Mouse (Mus musculus): ENCODE measurements at regions not wholly inside any gene's neighbourhood (a gene's known extent, or its start where the extent isn't known, plus 50 kb on each side); places are given as distances from the start of the nearest gene placed in this dataset.

GRCm38 (mm10) chr1:122607309-122607708, 1039.5 kb upstream of the Ddx18 start:
- Histone ChIP-seq H3K4me3 (ENCODE audit: control insufficient read depth, insufficient read depth, low read length) (no peak overlapping the region), H3K27me3 (ENCODE audit: control insufficient read depth, insufficient read depth, low read length) (no peaks in the 10 kb centered on the region), H3K4me1 (replicated peaks; ENCODE audit: control insufficient read depth, insufficient read depth, low read length) (no peaks in the 10 kb centered on the region), H3K27ac (ENCODE audit: control insufficient read depth, insufficient read depth, low read length) (no peak overlapping the region), H3K36me3 (ENCODE audit: control insufficient read depth, insufficient read depth, low read length) (no peaks in the 10 kb centered on the region)
- 77% methylated on average over 3 of the region's 3 CpGs for WGBS
- no peak for DNase-seq
- TF ChIP-seq POLR2A (IDR thresholded peaks at IDR 0.05; ENCODE audit: control insufficient read depth, extremely low read depth, insufficient read depth, low read length, poor library complexity) (no peak), CTCF (IDR thresholded peaks at IDR 0.05; ENCODE audit: borderline replicate concordance, control insufficient read depth, extremely low read depth, insufficient read depth, low read length, poor library complexity) (no peak)

DNA sequence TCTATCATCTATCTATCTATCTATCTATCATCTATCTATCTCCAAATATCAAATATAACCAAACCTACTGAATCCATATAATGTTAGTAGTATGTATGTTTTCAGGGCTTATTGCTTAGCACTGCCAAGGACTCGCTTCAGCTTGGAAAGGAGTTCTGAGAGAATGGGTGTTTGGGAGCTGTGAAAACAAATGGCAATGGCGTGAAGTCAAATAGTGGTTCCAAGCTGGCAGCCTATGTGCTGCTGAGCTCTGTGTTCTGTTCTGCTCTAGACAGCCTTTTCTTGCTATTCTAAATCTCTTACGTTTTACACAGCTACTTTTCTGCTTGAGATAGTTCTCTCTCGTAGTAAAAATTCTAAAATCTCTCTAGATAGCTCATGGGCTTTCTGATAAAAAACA, 1008.2 kb upstream of the Ddx18 start:
- 62% methylated on average over 4 of the region's 4 CpGs for WGBS
- Histone ChIP-seq H3K27me3 (ENCODE audit: control insufficient read depth, insufficient read depth, low read length) (no peaks in the 10 kb centered on the region), H3K36me3 (ENCODE audit: control insufficient read depth, insufficient read depth, low read length) (no peaks in the 10 kb centered on the region), H3K4me3 (ENCODE audit: control insufficient read depth, insufficient read depth, low read length) (no peak overlapping the region), H3K4me1 (replicated peaks; ENCODE audit: control insufficient read depth, insufficient read depth, low read length) (no peaks in the 10 kb centered on the region), H3K27ac (ENCODE audit: control insufficient read depth, insufficient read depth, low read length) (no peak overlapping the region)
- TF ChIP-seq CTCF (IDR thresholded peaks at IDR 0.05; ENCODE audit: borderline replicate concordance, control insufficient read depth, extremely low read depth, insufficient read depth, low read length, poor library complexity) (no peak), POLR2A (IDR thresholded peaks at IDR 0.05; ENCODE audit: control insufficient read depth, extremely low read depth, insufficient read depth, low read length, poor library complexity) (no peak)
- no peak for DNase-seq

DNA sequence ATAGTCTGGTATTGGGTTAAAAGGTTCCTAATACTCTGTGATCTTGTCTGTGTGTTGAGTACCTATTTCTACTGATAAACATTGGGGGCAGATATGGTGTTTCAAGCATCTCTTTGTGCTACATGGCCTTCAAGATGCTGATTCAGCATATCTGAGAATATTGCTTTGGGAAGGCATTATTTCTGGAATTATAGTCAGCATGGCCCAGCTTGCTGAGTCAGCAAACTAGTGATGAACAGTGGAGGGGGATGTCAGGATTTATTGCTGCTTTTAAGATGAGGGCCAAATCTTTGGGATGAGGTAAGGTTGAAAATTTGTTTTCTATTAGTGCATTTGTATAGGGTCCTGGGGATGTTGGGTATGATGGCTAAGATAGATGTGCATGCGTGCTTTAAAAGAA, 983.8 kb upstream of the Ddx18 start:
- DNase-seq, result no peak
- Histone ChIP-seq H3K36me3 (ENCODE audit: control insufficient read depth, insufficient read depth, low read length) (no peaks in the 10 kb centered on the region), H3K4me3 (ENCODE audit: control insufficient read depth, insufficient read depth, low read length) (no peak overlapping the region), H3K4me1 (replicated peaks; ENCODE audit: control insufficient read depth, insufficient read depth, low read length) (no peaks in the 10 kb centered on the region), H3K27me3 (ENCODE audit: control insufficient read depth, insufficient read depth, low read length) (no peaks in the 10 kb centered on the region), H3K27ac (ENCODE audit: control insufficient read depth, insufficient read depth, low read length) (no peak overlapping the region)
- 92% methylated on average over 1 of the region's 1 CpGs for WGBS
- no peak for TF ChIP-seq CTCF (IDR thresholded peaks at IDR 0.05; ENCODE audit: borderline replicate concordance, control insufficient read depth, extremely low read depth, insufficient read depth, low read length, poor library complexity)
- no peak for TF ChIP-seq POLR2A (IDR thresholded peaks at IDR 0.05; ENCODE audit: control insufficient read depth, extremely low read depth, insufficient read depth, low read length, poor library complexity)

- Histone ChIP-seq H3K36me3 (ENCODE audit: control insufficient read depth, insufficient read depth, low read length) (no peaks in the 10 kb centered on the region), H3K4me1 (replicated peaks; ENCODE audit: control insufficient read depth, insufficient read depth, low read length) (no peaks in the 10 kb centered on the region), H3K27ac (ENCODE audit: control insufficient read depth, insufficient read depth, low read length) (no peak overlapping the region), H3K27me3 (ENCODE audit: control insufficient read depth, insufficient read depth, low read length) (no peaks in the 10 kb centered on the region), H3K4me3 (ENCODE audit: control insufficient read depth, insufficient read depth, low read length) (no peak overlapping the region)
- WGBS, result 82% methylated on average over 2 of the region's 2 CpGs
- TF ChIP-seq CTCF (IDR thresholded peaks at IDR 0.05; ENCODE audit: borderline replicate concordance, control insufficient read depth, extremely low read depth, insufficient read depth, low read length, poor library complexity), result no peak
- no peak for TF ChIP-seq POLR2A (IDR thresholded peaks at IDR 0.05; ENCODE audit: control insufficient read depth, extremely low read depth, insufficient read depth, low read length, poor library complexity)
- DNase-seq, result no peak
Measured at GRCm38 (mm10) chr1:122509580-122509979, 941.8 kb upstream of the Ddx18 start.

- 51% methylated on average over 4 of the region's 4 CpGs for WGBS
- Histone ChIP-seq H3K27me3 (ENCODE audit: control insufficient read depth, insufficient read depth, low read length) (no peaks in the 10 kb centered on the region), H3K36me3 (ENCODE audit: control insufficient read depth, insufficient read depth, low read length) (no peaks in the 10 kb centered on the region), H3K4me1 (replicated peaks; ENCODE audit: control insufficient read depth, insufficient read depth, low read length) (no peaks in the 10 kb centered on the region), H3K27ac (ENCODE audit: control insufficient read depth, insufficient read depth, low read length) (no peak overlapping the region), H3K4me3 (ENCODE audit: control insufficient read depth, insufficient read depth, low read length) (no peak overlapping the region)
- no peak for TF ChIP-seq POLR2A (IDR thresholded peaks at IDR 0.05; ENCODE audit: control insufficient read depth, extremely low read depth, insufficient read depth, low read length, poor library complexity)
- no peak for DNase-seq
Measured at GRCm38 (mm10) chr1:122501707-122502106, 933.9 kb upstream of the Ddx18 start.

DNA sequence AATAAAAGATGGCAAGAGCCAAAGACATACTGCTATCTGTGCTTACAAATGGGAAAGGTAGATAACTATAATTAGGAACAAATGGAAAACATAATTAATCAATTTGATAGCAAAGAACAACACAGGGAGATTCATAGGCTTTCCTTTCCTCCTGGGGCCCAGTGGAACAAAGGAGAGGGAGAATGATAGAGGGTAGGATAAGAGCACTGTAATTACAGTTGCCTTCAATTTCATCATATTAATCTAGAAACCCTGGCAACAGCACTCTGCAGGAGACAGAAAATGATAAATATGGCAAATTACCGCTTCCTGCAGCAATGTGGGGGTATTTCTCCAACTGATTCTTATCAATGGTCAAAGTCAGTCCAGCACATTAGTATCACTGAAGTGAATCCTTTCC, 910.2 kb upstream of the Ddx18 start:
- TF ChIP-seq POLR2A (IDR thresholded peaks at IDR 0.05; ENCODE audit: control insufficient read depth, extremely low read depth, insufficient read depth, low read length, poor library complexity), result no peak
- TF ChIP-seq CTCF (IDR thresholded peaks at IDR 0.05; ENCODE audit: borderline replicate concordance, control insufficient read depth, extremely low read depth, insufficient read depth, low read length, poor library complexity), result no peak
- Histone ChIP-seq H3K36me3 (ENCODE audit: control insufficient read depth, insufficient read depth, low read length) (no peaks in the 10 kb centered on the region), H3K4me3 (ENCODE audit: control insufficient read depth, insufficient read depth, low read length) (no peak overlapping the region), H3K4me1 (replicated peaks; ENCODE audit: control insufficient read depth, insufficient read depth, low read length) (no peaks in the 10 kb centered on the region), H3K27me3 (ENCODE audit: control insufficient read depth, insufficient read depth, low read length) (no peaks in the 10 kb centered on the region), H3K27ac (ENCODE audit: control insufficient read depth, insufficient read depth, low read length) (no peak overlapping the region)
- WGBS, result 75% methylated on average over 1 of the region's 1 CpGs
- no peak for DNase-seq

DNA sequence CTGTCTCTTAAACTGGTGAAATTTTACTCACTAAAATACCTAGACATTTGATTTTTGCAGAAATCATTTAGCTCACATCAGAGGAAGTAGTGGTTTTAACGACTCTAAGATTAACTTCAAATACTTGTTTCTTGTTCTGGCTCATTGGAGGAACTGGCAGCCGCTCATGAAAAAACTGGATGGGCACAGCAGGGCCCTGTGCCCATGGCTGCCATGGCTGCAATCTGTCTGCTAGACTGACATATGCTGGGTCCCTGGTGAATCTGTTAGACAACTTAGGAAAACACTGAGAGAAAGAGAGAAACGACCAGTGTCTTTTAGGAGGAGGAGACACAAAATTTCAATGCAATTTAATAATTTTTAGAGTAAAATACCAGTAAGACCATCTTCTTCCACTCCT, 896.1 kb upstream of the Ddx18 start:
- DNase-seq, result no peak
- Histone ChIP-seq H3K36me3 (ENCODE audit: control insufficient read depth, insufficient read depth, low read length) (no peaks in the 10 kb centered on the region), H3K4me1 (replicated peaks; ENCODE audit: control insufficient read depth, insufficient read depth, low read length) (no peaks in the 10 kb centered on the region), H3K27me3 (ENCODE audit: control insufficient read depth, insufficient read depth, low read length) (no peaks in the 10 kb centered on the region), H3K4me3 (ENCODE audit: control insufficient read depth, insufficient read depth, low read length) (no peak overlapping the region), H3K27ac (ENCODE audit: control insufficient read depth, insufficient read depth, low read length) (no peak overlapping the region)
- WGBS, result 68% methylated on average over 3 of the region's 3 CpGs
- TF ChIP-seq CTCF (IDR thresholded peaks at IDR 0.05; ENCODE audit: borderline replicate concordance, control insufficient read depth, extremely low read depth, insufficient read depth, low read length, poor library complexity) (no peak), POLR2A (IDR thresholded peaks at IDR 0.05; ENCODE audit: control insufficient read depth, extremely low read depth, insufficient read depth, low read length, poor library complexity) (no peak)
